Mouse (Mus musculus) left cerebral cortex, adult 9 months (tissue): ENCODE measurements at regions not wholly inside any gene's neighbourhood (a gene's known extent, or its start where the extent isn't known, plus 50 kb on each side); places are given as distances from the start of the nearest gene placed in this dataset.

ENCODE experiments used
- DNase-seq, 2 experiments: peaks; one replicate each; pipeline ENCODE4 v3.0.0; 2022; ENCODE audit warnings: low spot score in 2 of 2

- DNase-seq, result no peak
Observed at GRCm38 (mm10) chr2:51448121-51448520, 179.2 kb upstream of the Tas2r134 start.

- no peak for DNase-seq
Observed at GRCm38 (mm10) chr2:51447616-51448015, 179.7 kb upstream of the Tas2r134 start.

GRCm38 (mm10) chr2:51444386-51445080 is 182.8 kb upstream of the Tas2r134 start:
- DNase-seq, result no peak

GRCm38 (mm10) chr2:51443946-51444345 is 183.4 kb upstream of the Tas2r134 start:
- no peak for DNase-seq

GRCm38 (mm10) chr2:51439047-51439446 is 188.3 kb upstream of the Tas2r134 start:
- DNase-seq, result no peak

GRCm38 (mm10) chr2:51436590-51436989 is 190.7 kb upstream of the Tas2r134 start:
- no peak for DNase-seq

- DNase-seq, result no peak
Observed at GRCm38 (mm10) chr2:51431564-51431963, 195.7 kb upstream of the Tas2r134 start.

GRCm38 (mm10) chr2:51429716-51430115 is 197.6 kb upstream of the Tas2r134 start:
- DNase-seq, result no peak

GRCm38 (mm10) chr2:51422442-51422841 is 204.9 kb upstream of the Tas2r134 start:
- DNase-seq, result no peak

GRCm38 (mm10) chr2:51417908-51418690 is 209.2 kb upstream of the Tas2r134 start:
- no peak for DNase-seq

- DNase-seq, result no peak
Observed at GRCm38 (mm10) chr2:51388390-51388789, 238.9 kb upstream of the Tas2r134 start.

- DNase-seq, result peak; percentile 4 to 7
Observed at GRCm38 (mm10) chr2:51387136-51387535, 238.2 kb upstream of the Rnd3 start.

GRCm38 (mm10) chr2:51376597-51376996 is 227.7 kb upstream of the Rnd3 start:
- DNase-seq, result no peak

- DNase-seq, result no peak
Observed at GRCm38 (mm10) chr2:51374636-51375035, 225.7 kb upstream of the Rnd3 start.

- DNase-seq, result no peak
Observed at GRCm38 (mm10) chr2:51372771-51373170, 223.9 kb upstream of the Rnd3 start.

GRCm38 (mm10) chr2:51362825-51363616 is 214.1 kb upstream of the Rnd3 start:
- no peak for DNase-seq

GRCm38 (mm10) chr2:51355281-51355680 is 206.4 kb upstream of the Rnd3 start:
- DNase-seq, result no peak

GRCm38 (mm10) chr2:51354800-51355199 is 205.9 kb upstream of the Rnd3 start:
- DNase-seq, result no peak

GRCm38 (mm10) chr2:51349614-51350013 is 200.7 kb upstream of the Rnd3 start:
- no peak for DNase-seq

GRCm38 (mm10) chr2:51348774-51349173 is 199.9 kb upstream of the Rnd3 start:
- DNase-seq, result no peak

GRCm38 (mm10) chr2:51347086-51347485 is 198.2 kb upstream of the Rnd3 start:
- DNase-seq, result no peak

GRCm38 (mm10) chr2:51342421-51342820 is 193.5 kb upstream of the Rnd3 start:
- no peak for DNase-seq
